Mouse (Mus musculus) forebrain, postnatal 0 days (tissue): ENCODE data around the gene Gm10160. TPM values are rescaled to one million over a fixed set of nuclear protein-coding genes. Genes with fewer than 3 reads are reported as not detected.
A peak's percentile ranks its signal among the peaks of the same experiment; 100 is the strongest.

ENCODE experiments used
- ATAC-seq: fragments of 200-750 bp; cut with Nextera tagmentation; 2 replicates; pipeline ENCODE4 v1.8.0; 2017; ENCODE audit warnings: mild to moderate bottlenecking, moderate library complexity
- DNase-seq: peaks from one replicate; pipeline ENCODE4 v3.0.0-alpha.2; 2015
- H3K27ac ChIP-seq: fragments of 300-500 bp; sonication (generic); 2 replicates; pipeline ENCODE4 v1.5.1; 2014; ENCODE audit warnings: low read depth, mild to moderate bottlenecking, antibody characterized with exemption, low read length, moderate library complexity, mixed read lengths
- H3K27me3 ChIP-seq: fragments of 300-500 bp; sonication (generic); 2 replicates; pipeline ENCODE4 v1.6.1; 2014; ENCODE audit warnings: mild to moderate bottlenecking, low read length, mixed read lengths; ENCODE audit not compliant: insufficient read depth
- H3K36me3 ChIP-seq: fragments of 300-500 bp; sonication (generic); 2 replicates; pipeline ENCODE4 v1.6.1; 2014; ENCODE audit warnings: mild to moderate bottlenecking, moderate library complexity; ENCODE audit not compliant: insufficient read depth
- H3K4me1 ChIP-seq: fragments of 300-500 bp; sonication (generic); 2 replicates; pipeline ENCODE4 v1.6.1; 2014; ENCODE audit warnings: antibody characterized with exemption; ENCODE audit not compliant: insufficient read depth
- H3K4me2 ChIP-seq: fragments of 300-500 bp; sonication (generic); 2 replicates; pipeline ENCODE4 v1.6.1; 2014; ENCODE audit warnings: low read depth, mild to moderate bottlenecking, moderate library complexity
- H3K4me3 ChIP-seq: fragments of 300-500 bp; sonication (generic); 2 replicates; pipeline ENCODE4 v1.5.1; 2014; ENCODE audit warnings: low read depth, low read length, mixed read lengths
- H3K9ac ChIP-seq: fragments of 300-500 bp; sonication (generic); 2 replicates; pipeline ENCODE4 v1.6.1; 2014; ENCODE audit warnings: mild to moderate bottlenecking
- H3K9me3 ChIP-seq: fragments of 300-500 bp; sonication (generic); 2 replicates; pipeline ENCODE4 v1.6.1; 2016; ENCODE audit warnings: low read length
- CTCF ChIP-seq: sonication (generic); IDR thresholded peaks from 2 replicates; pipeline ENCODE4 v1.5.1; 2016; ENCODE audit warnings: antibody characterized with exemption, control low read depth, low read depth
- WGBS: fragments of 180-500 bp; shearing (Covaris S2); extraction: QIAGEN DNeasy Blood & Tissue Kit; methylation state at CpG from one replicate; pipeline ENCODE4 v1.1.7; 2014; 5-methylcytosine and 5-hydroxymethylcytosine counted together
- polyA plus RNA-seq: library from polyadenylated mRNA; unstranded; fragments of >200 nt; fragmentation: Nextera tagmentation; extraction: Ambion mirVana; gene quantifications from 2 replicates; pipeline ENCODE4 v1.2.1, GENCODE M21; 2015
- total RNA-seq: library from RNA; depleted of rRNA; stranded (reverse); fragments of >200 nt; gene quantifications from 2 replicates; pipeline ENCODE4 v1.2.3, GENCODE M21; 2014

Gene Gm10160
- total and polyA plus RNA-seq, 2 experiments from 2014 or later, result not detected

- no peaks in the 10 kb centered on the region for H3K27me3 ChIP-seq
Observed at GRCm38 (mm10) chr7:81880286-81880685, 24.7 kb upstream of the Gm10160 start.

DNA sequence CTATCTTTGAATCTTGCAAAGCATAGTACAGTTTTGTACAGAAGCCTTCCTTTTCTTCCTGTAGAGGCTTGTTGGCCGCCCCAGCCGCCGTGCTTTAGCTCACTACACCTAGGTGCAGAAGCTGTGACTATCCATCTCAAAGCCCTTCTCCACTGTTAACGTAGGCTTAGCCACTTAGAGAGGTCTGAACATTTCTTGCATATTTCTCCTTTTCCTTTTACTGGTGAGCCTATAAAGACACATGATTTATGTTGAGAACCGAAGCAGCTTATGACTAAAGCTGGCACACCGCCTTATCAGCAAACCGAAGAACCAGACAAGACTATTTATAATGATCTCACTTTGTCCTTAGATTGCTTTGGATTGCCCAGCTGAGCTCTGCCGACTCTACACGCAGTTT, 19.8 kb upstream of the Gm10160 start:
- no peak for TF ChIP-seq CTCF
- H3K36me3 ChIP-seq, result peaks cover 3% of the 10 kb centered on the region; the same call in 1 of the 2 replicates
- H3K4me3 ChIP-seq, result no peak overlapping the region
- no peak overlapping the region for H3K27ac ChIP-seq
- peak; percentile 50 for DNase-seq
- WGBS, result 81% methylated on average over 9 of the region's 9 CpGs
- H3K27me3 ChIP-seq, result no peaks in the 10 kb centered on the region
- ATAC-seq, result no peak
- H3K4me2 ChIP-seq, result no peak overlapping the region
- no peaks in the 10 kb centered on the region for H3K9me3 ChIP-seq
- no peak overlapping the region for H3K9ac ChIP-seq
- H3K4me1 ChIP-seq, result no peaks in the 10 kb centered on the region

More at GRCm38 (mm10) chr7:81880286-81880685, 24.7 kb upstream of the Gm10160 start:
- no peaks in the 10 kb centered on the region for H3K9me3 ChIP-seq
- H3K9ac ChIP-seq, result no peak overlapping the region
- 89% methylated on average over 5 of the region's 5 CpGs for WGBS
- DNase-seq (no peak), ATAC-seq (no peak)
- H3K4me2 ChIP-seq, result no peak overlapping the region
- no peaks in the 10 kb centered on the region for H3K4me1 ChIP-seq
- H3K4me3 ChIP-seq, result no peak overlapping the region
- TF ChIP-seq CTCF, result no peak
- H3K27ac ChIP-seq, result no peak overlapping the region
- peaks cover 6% of the 10 kb centered on the region; the same call in 1 of the 2 replicates for H3K36me3 ChIP-seq

DNA sequence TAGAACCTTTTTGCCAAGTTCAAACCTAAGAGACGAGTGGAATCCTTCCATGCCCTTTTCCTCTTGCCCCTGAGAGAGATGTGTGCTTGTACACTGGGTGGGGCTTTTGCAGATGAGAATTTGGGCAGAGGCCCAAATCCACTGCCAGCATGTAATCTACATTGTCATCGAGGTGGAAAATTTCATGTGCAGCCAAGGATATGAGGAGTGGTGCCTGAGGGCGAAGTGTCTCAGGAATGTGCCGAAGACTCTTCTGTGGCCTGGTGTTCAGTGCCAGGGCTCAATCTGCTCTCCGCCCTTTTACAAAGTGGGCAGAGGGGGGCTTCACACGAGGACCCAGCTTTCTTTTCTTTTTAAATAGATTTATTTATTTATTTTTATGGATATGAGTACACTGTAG, 19.0 kb upstream of the Gm10160 start:
- ATAC-seq (no peak), DNase-seq (no peak)
- no peak for TF ChIP-seq CTCF
- Histone ChIP-seq H3K4me3 (no peak overlapping the region), H3K4me2 (no peak overlapping the region), H3K4me1 (no peaks in the 10 kb centered on the region), H3K27me3 (no peaks in the 10 kb centered on the region), H3K9me3 (no peaks in the 10 kb centered on the region), H3K27ac (no peak overlapping the region), H3K9ac (no peak overlapping the region), H3K36me3 (peaks cover 3% of the 10 kb centered on the region; the same call in 1 of the 2 replicates)
- 55% methylated on average over 6 of the region's 6 CpGs for WGBS

GRCm38 (mm10) chr7:81873807-81874206, 18.2 kb upstream of the Gm10160 start:
- TF ChIP-seq CTCF, result no peak
- WGBS, result 77% methylated on average over 1 of the region's 1 CpGs
- no peaks in the 10 kb centered on the region for H3K27me3 ChIP-seq
- H3K9me3 ChIP-seq, result no peaks in the 10 kb centered on the region
- H3K4me1 ChIP-seq, result no peaks in the 10 kb centered on the region
- no peak overlapping the region for H3K9ac ChIP-seq
- DNase-seq (no peak), ATAC-seq (no peak)
- no peak overlapping the region for H3K27ac ChIP-seq
- no peak overlapping the region for H3K4me3 ChIP-seq
- H3K36me3 ChIP-seq, result peaks cover 3% of the 10 kb centered on the region; the same call in 1 of the 2 replicates
- no peak overlapping the region for H3K4me2 ChIP-seq

DNA sequence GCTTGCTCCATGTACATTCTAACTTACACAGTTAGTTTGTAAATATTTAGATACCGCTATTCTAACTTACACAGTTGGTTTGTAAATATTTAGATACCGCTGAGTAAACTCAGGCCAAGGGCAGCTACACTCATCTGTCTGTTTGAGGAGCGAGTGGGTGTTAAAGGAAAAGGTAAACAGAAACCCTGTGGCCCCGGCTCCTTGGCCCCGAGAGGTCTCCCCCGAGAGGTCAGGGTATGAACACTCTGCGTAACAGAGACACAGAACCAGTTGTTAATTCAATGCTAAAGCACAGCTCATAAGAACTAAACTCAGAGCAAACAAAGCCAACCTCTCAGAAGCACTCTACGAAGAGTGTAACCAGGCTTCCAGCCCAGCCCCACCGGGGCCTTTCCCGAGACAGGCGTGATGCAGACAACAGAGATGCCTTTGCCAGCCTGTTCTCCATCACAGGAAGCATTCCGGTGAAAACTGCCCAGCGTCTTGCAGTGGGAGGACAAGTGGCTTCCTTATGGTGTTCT, 17.0 kb upstream of the Gm10160 start:
- Histone ChIP-seq H3K4me2 (no peak overlapping the region), H3K9me3 (no peaks in the 10 kb centered on the region), H3K27me3 (no peaks in the 10 kb centered on the region), H3K36me3 (0 out of 2 replicates have a peak, but pooled peaks cover 1% of the 10 kb centered on the region), H3K4me1 (no peaks in the 10 kb centered on the region), H3K9ac (no peak overlapping the region), H3K27ac (no peak overlapping the region), H3K4me3 (no peak overlapping the region)
- 85% methylated on average over 13 of the region's 13 CpGs for WGBS
- no peak for TF ChIP-seq CTCF
- no peak for ATAC-seq
- no peak for DNase-seq

- Histone ChIP-seq H3K4me2 (no peak overlapping the region), H3K9ac (no peak overlapping the region), H3K27ac (no peak overlapping the region), H3K9me3 (no peaks in the 10 kb centered on the region), H3K4me1 (no peaks in the 10 kb centered on the region), H3K36me3 (no peaks in the 10 kb centered on the region), H3K4me3 (no peak overlapping the region), H3K27me3 (no peaks in the 10 kb centered on the region)
- DNase-seq (peak; percentile 84), ATAC-seq (peak; percentile 91)
- peak; percentile 85 for TF ChIP-seq CTCF
- WGBS, result 12% methylated on average over 6 of the region's 6 CpGs
Observed at GRCm38 (mm10) chr7:81868158-81868557, 12.6 kb upstream of the Gm10160 start.

- H3K36me3 ChIP-seq, result no peaks in the 10 kb centered on the region
- no peak overlapping the region for H3K4me2 ChIP-seq
- H3K9me3 ChIP-seq, result no peaks in the 10 kb centered on the region
- ATAC-seq, result no peak
- no peak for TF ChIP-seq CTCF
- no peaks in the 10 kb centered on the region for H3K4me1 ChIP-seq
- 89% methylated on average over 9 of the region's 9 CpGs for WGBS
- H3K27me3 ChIP-seq, result no peaks in the 10 kb centered on the region
- DNase-seq, result no peak
- H3K4me3 ChIP-seq, result no peak overlapping the region
- no peak overlapping the region for H3K9ac ChIP-seq
- no peak overlapping the region for H3K27ac ChIP-seq
Observed at GRCm38 (mm10) chr7:81867231-81867930, 11.8 kb upstream of the Gm10160 start.
